Mouse (Mus musculus) limb, embryonic 10.5 days (tissue): ENCODE measurements around the gene Btnl9. TPM values are rescaled to one million over a fixed set of nuclear protein-coding genes. Genes with fewer than 3 reads are reported as not detected.

ENCODE experiments used
- DNase-seq: peaks from one replicate; pipeline ENCODE4 v3.0.0-alpha.2; 2017; ENCODE audit warnings: low spot score
- H3K27ac ChIP-seq: fragments of 300-500 bp; sonication (generic); 2 replicates; pipeline ENCODE4 v1.5.1; 2016; ENCODE audit warnings: mild to moderate bottlenecking
- H3K27me3 ChIP-seq: fragments of 300-500 bp; sonication (generic); 2 replicates; pipeline ENCODE4 v1.6.1; 2016; ENCODE audit warnings: low read depth, mild to moderate bottlenecking; ENCODE audit not compliant: poor library complexity, severe bottlenecking
- H3K36me3 ChIP-seq: fragments of 300-500 bp; sonication (generic); 2 replicates; pipeline ENCODE4 v1.6.1; 2016; ENCODE audit warnings: mild to moderate bottlenecking, moderate library complexity
- H3K4me1 ChIP-seq: fragments of 300-500 bp; sonication (generic); 2 replicates; pipeline ENCODE4 v1.6.1; 2016
- H3K4me3 ChIP-seq: fragments of 300-500 bp; sonication (generic); 2 replicates; pipeline ENCODE4 v1.5.1; 2016; ENCODE audit warnings: mild to moderate bottlenecking, moderate library complexity
- H3K9me3 ChIP-seq: fragments of 300-500 bp; sonication (generic); replicated peaks from 2 replicates; pipeline ENCODE4 v1.6.1; 2016; ENCODE audit warnings: mild to moderate bottlenecking
- WGBS: fragments of 180-500 bp; shearing (Covaris S2); methylation state at CpG from one replicate; pipeline ENCODE4 v1.1.7; 2016; 5-methylcytosine and 5-hydroxymethylcytosine counted together
- polyA plus RNA-seq: library from polyadenylated mRNA; unstranded; fragments of >200 nt; fragmentation: Nextera tagmentation; extraction: Ambion mirVana; gene quantifications from 2 replicates; pipeline ENCODE4 v1.2.1, GENCODE M21; 2016

The Btnl9 gene
- polyA plus RNA-seq, 1 experiment from 2014 or later = 0.34 TPM

DNA sequence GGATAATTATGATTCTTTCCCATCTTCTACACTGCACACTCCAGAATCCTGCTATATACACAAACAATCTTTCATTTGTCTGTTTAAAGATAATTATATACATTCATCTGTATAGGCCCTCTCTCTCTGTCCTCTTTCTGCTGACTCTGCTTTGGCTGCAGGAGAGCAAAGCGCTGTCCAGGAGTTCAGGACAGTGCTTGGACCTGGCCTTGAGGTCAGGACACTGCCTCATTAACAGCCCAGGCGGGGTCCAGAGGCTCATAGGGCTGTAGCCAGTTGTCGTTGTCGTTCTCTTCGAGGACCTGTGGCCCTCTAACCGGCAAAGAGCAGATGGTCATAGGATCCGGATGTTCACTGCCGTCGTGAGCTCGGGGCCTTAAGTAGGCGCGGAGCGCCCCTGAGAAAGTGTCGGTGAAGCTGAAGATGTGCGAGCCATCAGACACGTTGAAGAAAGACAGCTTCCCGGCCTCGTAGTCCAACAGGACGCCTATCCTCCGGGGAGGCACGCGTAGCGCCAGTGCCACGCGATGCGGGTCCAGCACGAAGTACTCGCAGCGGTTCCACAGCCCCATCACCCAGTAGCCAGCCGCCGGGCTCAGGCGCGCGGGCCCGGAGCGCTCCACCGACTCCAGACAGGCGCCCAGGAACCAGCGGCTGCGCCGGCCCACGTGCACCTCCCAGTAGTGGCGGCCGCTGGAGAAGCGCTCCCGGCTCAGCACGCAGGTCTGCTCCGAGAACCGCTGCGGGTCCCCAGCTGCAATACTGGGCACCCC, 17.9 kb downstream of the Btnl9 start:
- Histone ChIP-seq H3K27me3 (peaks cover 25% of the 10 kb centered on the region), H3K36me3 (no peaks in the 10 kb centered on the region), H3K9me3 (no peaks in the 10 kb centered on the region), H3K4me1 (peaks cover 8% of the 10 kb centered on the region), H3K4me3 (peak overlapping the region; percentile 49), H3K27ac (peak overlapping the region; percentile 30; the same call in 1 of the 2 replicates)
- peak; percentile 62 for DNase-seq
- WGBS = 4% methylated on average over 50 of the region's 50 CpGs

DNA sequence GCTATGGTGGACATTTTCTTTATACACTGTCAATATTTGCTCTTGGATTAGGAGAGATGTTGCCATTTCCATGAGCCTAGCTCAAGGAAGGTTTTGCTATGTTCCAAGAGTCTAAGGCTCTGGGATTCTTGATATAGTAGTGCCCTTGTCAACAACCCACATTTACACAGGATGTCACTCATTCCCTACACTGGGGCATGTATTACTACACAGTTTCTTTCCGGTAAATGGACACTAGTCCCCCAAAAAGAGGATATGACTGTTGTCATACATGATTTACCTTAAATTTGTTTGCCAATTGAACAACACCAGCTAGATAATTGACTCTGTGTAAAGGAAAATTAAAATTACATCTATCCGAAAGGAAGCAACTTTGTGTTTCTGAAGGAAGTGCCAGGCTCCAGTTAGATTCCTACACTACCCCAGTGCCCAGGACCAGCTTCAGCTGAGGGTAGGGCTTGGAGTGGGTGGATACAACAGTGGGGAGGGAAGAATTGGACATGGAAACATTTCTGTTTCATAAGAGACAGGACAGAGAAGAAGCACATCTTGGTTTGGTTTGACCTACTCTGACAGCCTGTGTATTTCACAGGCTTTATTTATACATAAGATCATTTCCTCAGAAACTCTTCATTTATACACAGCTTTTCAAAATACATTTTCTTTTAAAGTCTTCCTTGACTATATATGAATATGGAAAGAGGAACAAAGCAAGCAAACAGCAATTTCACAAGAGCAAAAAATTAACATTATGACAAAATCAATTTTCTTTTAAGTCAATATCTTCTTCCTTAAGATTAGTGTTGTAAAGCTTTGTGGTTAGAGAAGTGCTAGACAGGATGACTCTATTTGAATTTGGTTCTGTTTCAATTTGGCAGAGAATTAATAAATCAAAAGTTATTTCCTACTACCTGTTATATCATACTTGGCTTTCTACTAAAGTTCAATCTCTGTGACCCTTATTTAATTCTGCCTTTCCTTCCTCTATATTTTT, 29.8 kb downstream of the Btnl9 start:
- Histone ChIP-seq H3K36me3 (no peaks in the 10 kb centered on the region), H3K9me3 (no peaks in the 10 kb centered on the region), H3K4me1 (no peaks in the 10 kb centered on the region), H3K4me3 (no peak overlapping the region), H3K27me3 (no peaks in the 10 kb centered on the region), H3K27ac (no peak overlapping the region)
- DNase-seq = no peak
- WGBS = 87% methylated on average over 2 of the region's 2 CpGs

- Histone ChIP-seq H3K9me3 (no peaks in the 10 kb centered on the region), H3K4me3 (no peak within 1 kb of the TSS), H3K27me3 (no peaks in the 10 kb centered on the region), H3K36me3 (no peaks in the 10 kb centered on the region), H3K27ac (no peak within 1 kb of the TSS), H3K4me1 (no peaks in the 10 kb centered on the region)
- DNase-seq = no peak
- WGBS = 92% methylated on average over 1 of the region's 1 CpGs
These were observed 32.9 kb downstream of the Btnl9 start, which contains the start of gene Olfr1394 for GRCm38 (mm10) chr11:49154077-49154476. TSS of gene Olfr1394 (plus strand) at chr11:49154377.

DNA sequence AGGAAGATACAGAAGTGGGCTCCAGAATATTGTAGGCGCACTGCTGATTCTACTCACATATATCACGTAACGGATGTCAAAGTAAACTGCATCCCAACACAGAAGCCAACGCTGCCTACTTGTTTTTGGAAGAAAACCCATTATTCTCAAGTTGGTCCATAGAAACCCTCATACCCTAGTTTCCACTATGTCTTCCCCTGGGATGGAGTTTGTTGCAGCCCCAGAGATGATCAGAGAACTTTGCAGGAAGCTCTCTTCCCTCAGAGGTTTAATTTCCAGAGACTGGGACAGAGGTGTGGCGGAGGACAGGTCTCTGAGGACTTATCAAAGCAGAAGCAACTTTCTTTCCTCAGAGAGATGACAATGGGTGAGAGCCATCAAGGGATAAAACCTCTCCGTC, 45.0 kb downstream of the Btnl9 start, which contains the start of gene Olfr1395:
TSS of gene Olfr1395 (plus strand) at position 301 of the 400 bp plus-strand sequence.
- Histone ChIP-seq H3K27me3 (no peaks in the 10 kb centered on the region), H3K36me3 (no peaks in the 10 kb centered on the region), H3K4me1 (no peaks in the 10 kb centered on the region), H3K9me3 (no peaks in the 10 kb centered on the region), H3K27ac (no peak within 1 kb of the TSS), H3K4me3 (no peak within 1 kb of the TSS)
- WGBS = 94% methylated on average over 6 of the region's 6 CpGs
- DNase-seq = no peak

GRCm38 (mm10) chr11:49124169-49124568, 62.8 kb downstream of the Btnl9 start:
- no peaks in the 10 kb centered on the region for H3K27me3 ChIP-seq
- no peak for DNase-seq
- H3K27ac ChIP-seq = no peak overlapping the region
- no peaks in the 10 kb centered on the region for H3K4me1 ChIP-seq
- no peaks in the 10 kb centered on the region for H3K36me3 ChIP-seq
- no peak overlapping the region for H3K4me3 ChIP-seq
- H3K9me3 ChIP-seq = no peaks in the 10 kb centered on the region
- 88% methylated on average over 2 of the region's 2 CpGs for WGBS

DNA sequence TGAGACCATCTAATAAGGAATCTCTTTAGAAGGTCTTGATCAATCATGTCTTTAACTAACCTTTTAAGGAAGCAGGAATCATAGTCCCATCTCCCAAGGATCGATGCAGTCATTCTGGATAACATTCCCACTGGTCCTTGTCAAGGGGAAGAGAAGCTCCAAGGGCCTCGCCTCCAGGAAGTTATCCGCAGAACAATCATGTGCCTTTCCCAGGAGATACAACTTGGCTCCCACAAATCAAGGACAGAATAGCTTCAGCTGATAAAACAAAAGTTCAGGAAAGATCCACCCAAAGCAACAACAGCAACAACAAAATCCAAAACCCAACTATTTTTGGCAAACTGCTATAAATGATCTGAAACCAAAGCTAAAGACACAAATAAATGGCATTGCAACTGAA, 67.3 kb downstream of the Btnl9 start:
- DNase-seq = no peak
- H3K27ac ChIP-seq = no peak overlapping the region
- 83% methylated on average over 3 of the region's 3 CpGs for WGBS
- no peaks in the 10 kb centered on the region for H3K27me3 ChIP-seq
- H3K4me1 ChIP-seq = no peaks in the 10 kb centered on the region
- no peaks in the 10 kb centered on the region for H3K9me3 ChIP-seq
- H3K4me3 ChIP-seq = no peak overlapping the region
- no peaks in the 10 kb centered on the region for H3K36me3 ChIP-seq

Other genes starting within 250 kb of the Btnl9 start
- 1.1 and 2.5 TPM in 2 replicates for gene Psme2b, start 241.0 kb downstream of the Btnl9 start, polyA plus RNA-seq
- not detected in 2 replicates for gene Olfr56, start 208.3 kb downstream of the Btnl9 start, polyA plus RNA-seq
- 0.14 and 0.28 TPM in 2 replicates for gene 9930111J21Rik1, start 207.8 kb downstream of the Btnl9 start, polyA plus RNA-seq
- gene Gm12185, start 194.9 kb downstream of the Btnl9 start, polyA plus RNA-seq = not detected in 2 replicates
- not detected in 2 replicates for gene Tgtp1, start 193.0 kb downstream of the Btnl9 start, polyA plus RNA-seq
- 0.11 and 0.13 TPM in 2 replicates for gene 9930111J21Rik2, start 135.9 kb downstream of the Btnl9 start, polyA plus RNA-seq
- not detected in 2 replicates for gene Tgtp2, start 123.0 kb downstream of the Btnl9 start, polyA plus RNA-seq
- 0.45 and 0.49 TPM in 2 replicates for gene Ifi47, start 110.6 kb downstream of the Btnl9 start, polyA plus RNA-seq
- not detected in 2 replicates for gene Olfr1396, start 72.3 kb downstream of the Btnl9 start, polyA plus RNA-seq
- not detected in 2 replicates for gene Olfr1395, start 44.9 kb downstream of the Btnl9 start, polyA plus RNA-seq
- not detected in 2 replicates for gene Olfr1394, start 32.8 kb downstream of the Btnl9 start, polyA plus RNA-seq
- gene Zfp62, start 16.1 kb upstream of the Btnl9 start, polyA plus RNA-seq = 34.6 and 48.3 TPM in 2 replicates
- 40.0 and 46.0 TPM in 2 replicates for gene Mgat1, start 57.0 kb upstream of the Btnl9 start, polyA plus RNA-seq
- gene Olfr1393, start 91.1 kb upstream of the Btnl9 start, polyA plus RNA-seq = not detected in 2 replicates
- not detected in 2 replicates for gene Olfr1392, start 98.1 kb upstream of the Btnl9 start, polyA plus RNA-seq
- gene Olfr10, start 117.6 kb upstream of the Btnl9 start, polyA plus RNA-seq = not detected in 2 replicates
- gene Olfr1391, start 135.6 kb upstream of the Btnl9 start, polyA plus RNA-seq = not detected in 2 replicates
- not detected in 2 replicates for gene Olfr1390, start 148.0 kb upstream of the Btnl9 start, polyA plus RNA-seq
- gene Olfr1389, start 235.9 kb upstream of the Btnl9 start, polyA plus RNA-seq = not detected in 2 replicates
- 0.09 and 0.10 TPM in 2 replicates for gene Olfr1388, start 249.5 kb upstream of the Btnl9 start, polyA plus RNA-seq